Mouse (Mus musculus) forebrain, embryonic 15.5 days (tissue): ENCODE data around the gene Sim1. TPM values are rescaled to one million over a fixed set of nuclear protein-coding genes. Genes with fewer than 3 reads are reported as not detected.

Experiments used
- ATAC-seq: fragments of 200-750 bp; cut with Nextera tagmentation; replicated peaks from 2 replicates; pipeline ENCODE4 v1.8.0; 2017; ENCODE audit warnings: mild to moderate bottlenecking, moderate TSS enrichment, moderate library complexity
- H3K27ac ChIP-seq: fragments of 300-500 bp; sonication (generic); replicated peaks from 2 replicates; pipeline ENCODE4 v1.5.1; 2015; ENCODE audit warnings: mild to moderate bottlenecking, inconsistent platforms
- H3K27me3 ChIP-seq: fragments of 300-500 bp; sonication (generic); 2 replicates; pipeline ENCODE4 v1.6.1; 2015; ENCODE audit warnings: inconsistent platforms
- H3K36me3 ChIP-seq: fragments of 300-500 bp; sonication (generic); 2 replicates; pipeline ENCODE4 v1.6.1; 2015; ENCODE audit warnings: mild to moderate bottlenecking, inconsistent platforms
- H3K4me1 ChIP-seq: fragments of 300-500 bp; sonication (generic); 2 replicates; pipeline ENCODE4 v1.6.1; 2015; ENCODE audit warnings: inconsistent platforms
- H3K4me2 ChIP-seq: fragments of 300-500 bp; sonication (generic); replicated peaks from 2 replicates; pipeline ENCODE4 v1.6.1; 2015; ENCODE audit warnings: mild to moderate bottlenecking, inconsistent platforms
- H3K4me3 ChIP-seq: fragments of 300-500 bp; sonication (generic); 2 replicates; pipeline ENCODE4 v1.5.1; 2015; ENCODE audit warnings: mild to moderate bottlenecking, inconsistent platforms
- H3K9ac ChIP-seq: fragments of 300-500 bp; sonication (generic); replicated peaks from 2 replicates; pipeline ENCODE4 v1.6.1; 2015; ENCODE audit warnings: mild to moderate bottlenecking, inconsistent platforms
- H3K9me3 ChIP-seq: fragments of 300-500 bp; sonication (generic); 2 replicates; pipeline ENCODE4 v1.6.1; 2016; ENCODE audit warnings: inconsistent platforms
- WGBS: fragments of 180-500 bp; shearing (Covaris S2); methylation state at CpG from one replicate; pipeline ENCODE4 v1.1.7; 2015; ENCODE audit warnings: mixed read lengths; 5-methylcytosine and 5-hydroxymethylcytosine counted together
- polyA plus RNA-seq: library from polyadenylated mRNA; unstranded; fragments of >200 nt; fragmentation: Nextera tagmentation; extraction: Ambion mirVana; gene quantifications from 2 replicates; pipeline ENCODE4 v1.2.1, GENCODE M21; 2015

The Sim1 gene
- polyA plus RNA-seq, 1 experiment from 2014 or later, result 1.8 TPM

GRCm38 (mm10) chr10:51011391-51012150, 117.0 kb downstream of the Sim1 start:
- 0 out of 2 replicates have a peak, but pooled peaks have one; percentile 41 for ATAC-seq
- WGBS, result 3% methylated on average over 8 of the region's 8 CpGs
- no peak overlapping the region for H3K4me3 ChIP-seq
- no peak overlapping the region for H3K27ac ChIP-seq
- no peaks in the 10 kb centered on the region for H3K36me3 ChIP-seq
- H3K9ac ChIP-seq, result no peak overlapping the region; the same call in 1 of the 2 replicates
- H3K9me3 ChIP-seq, result no peaks in the 10 kb centered on the region
- peaks cover 21% of the 10 kb centered on the region for H3K4me1 ChIP-seq
- no peak overlapping the region; the same call in 1 of the 2 replicates for H3K4me2 ChIP-seq
- no peaks in the 10 kb centered on the region for H3K27me3 ChIP-seq

GRCm38 (mm10) chr10:51014901-51015300, 120.3 kb downstream of the Sim1 start:
- 24% methylated on average over 2 of the region's 2 CpGs for WGBS
- peaks cover 17% of the 10 kb centered on the region for H3K4me1 ChIP-seq
- H3K9me3 ChIP-seq, result no peaks in the 10 kb centered on the region
- H3K27me3 ChIP-seq, result no peaks in the 10 kb centered on the region
- H3K36me3 ChIP-seq, result no peaks in the 10 kb centered on the region
- no peak overlapping the region for H3K4me3 ChIP-seq
- H3K9ac ChIP-seq, result no peak overlapping the region
- no peak overlapping the region for H3K4me2 ChIP-seq
- ATAC-seq, result peak; percentile 85
- peak overlapping the region; percentile 43; the same call in 1 of the 2 replicates for H3K27ac ChIP-seq

GRCm38 (mm10) chr10:51015362-51015761, 120.8 kb downstream of the Sim1 start:
- 61% methylated on average over 1 of the region's 1 CpGs for WGBS
- Histone ChIP-seq H3K9ac (no peak overlapping the region), H3K27ac (peak overlapping the region; percentile 43; the same call in 1 of the 2 replicates), H3K4me3 (no peak overlapping the region), H3K9me3 (no peaks in the 10 kb centered on the region), H3K4me2 (no peak overlapping the region), H3K36me3 (no peaks in the 10 kb centered on the region), H3K27me3 (no peaks in the 10 kb centered on the region), H3K4me1 (peaks cover 17% of the 10 kb centered on the region)
- peak; percentile 55 for ATAC-seq

GRCm38 (mm10) chr10:51023308-51024279, 129.0 kb downstream of the Sim1 start:
- no peak overlapping the region for H3K9ac ChIP-seq
- no peaks in the 10 kb centered on the region for H3K4me1 ChIP-seq
- no peaks in the 10 kb centered on the region for H3K27me3 ChIP-seq
- no peaks in the 10 kb centered on the region for H3K9me3 ChIP-seq
- 30% methylated on average over 9 of the region's 9 CpGs for WGBS
- no peak overlapping the region for H3K4me2 ChIP-seq
- H3K36me3 ChIP-seq, result no peaks in the 10 kb centered on the region
- no peak for ATAC-seq
- no peak overlapping the region for H3K27ac ChIP-seq
- H3K4me3 ChIP-seq, result no peak overlapping the region
